Mouse (Mus musculus) forebrain, embryonic 11.5 days (tissue): Measurements from ENCODE around the gene Tedc1. TPM values are rescaled to one million over a fixed set of nuclear protein-coding genes. Genes with fewer than 3 reads are reported as not detected.
A peak's percentile ranks its signal among the peaks of the same experiment; 100 is the strongest.

ENCODE experiments used
- ATAC-seq: fragments of 200-750 bp; cut with Nextera tagmentation; replicated peaks from 2 replicates; pipeline ENCODE4 v1.8.0; 2017; ENCODE audit warnings: moderate TSS enrichment; ENCODE audit not compliant: low FRiP score
- DNase-seq: peaks from one replicate; pipeline ENCODE4 v3.0.0-alpha.2; 2017; ENCODE audit warnings: low spot score
- H3K27ac ChIP-seq: fragments of 300-500 bp; sonication (generic); 2 replicates; pipeline ENCODE4 v1.5.1; 2014; ENCODE audit warnings: low read depth, low read length
- H3K27me3 ChIP-seq: fragments of 300-500 bp; sonication (generic); 2 replicates; pipeline ENCODE4 v1.6.1; 2014; ENCODE audit warnings: mild to moderate bottlenecking, low read length, mixed read lengths; ENCODE audit not compliant: control insufficient read depth, insufficient read depth
- H3K36me3 ChIP-seq: fragments of 300-500 bp; sonication (generic); 2 replicates; pipeline ENCODE4 v1.6.1; 2014; ENCODE audit warnings: mild to moderate bottlenecking, low read length, moderate library complexity, mixed read lengths; ENCODE audit not compliant: control insufficient read depth, insufficient read depth
- H3K4me1 ChIP-seq: fragments of 300-500 bp; sonication (generic); replicated peaks from 2 replicates; pipeline ENCODE4 v1.6.1; 2014; ENCODE audit warnings: low read length, mixed read lengths; ENCODE audit not compliant: control insufficient read depth, insufficient read depth
- H3K4me2 ChIP-seq: fragments of 300-500 bp; sonication (generic); 2 replicates; pipeline ENCODE4 v1.6.1; 2014; ENCODE audit warnings: low read depth, mild to moderate bottlenecking, low read length, moderate library complexity, mixed read lengths; ENCODE audit not compliant: severe bottlenecking
- H3K4me3 ChIP-seq: fragments of 300-500 bp; sonication (generic); 2 replicates; pipeline ENCODE4 v1.5.1; 2014; ENCODE audit warnings: low read depth, low read length
- H3K9ac ChIP-seq: fragments of 300-500 bp; sonication (generic); 2 replicates; pipeline ENCODE4 v1.6.1; 2014; ENCODE audit warnings: low read length
- H3K9me3 ChIP-seq: fragments of 300-500 bp; sonication (generic); 2 replicates; pipeline ENCODE4 v1.6.1; 2016; ENCODE audit warnings: low read length, mixed read lengths; ENCODE audit not compliant: control insufficient read depth
- WGBS: fragments of 180-500 bp; shearing (Covaris S2); extraction: QIAGEN DNeasy Blood & Tissue Kit; methylation state at CpG from one replicate; pipeline ENCODE4 v1.1.7; 2014; 5-methylcytosine and 5-hydroxymethylcytosine counted together
- polyA plus RNA-seq: library from polyadenylated mRNA; unstranded; fragments of >200 nt; fragmentation: Nextera tagmentation; extraction: Ambion mirVana; gene quantifications from 2 replicates; pipeline ENCODE4 v1.2.1, GENCODE M21; 2014

Tedc1 gene
- polyA plus RNA-seq, 1 experiment from 2014 or later: 57.2 TPM

GRCm38 (mm10) chr12:113168031-113168536 lies 11.9 kb downstream of the Tedc1 start:
- Histone ChIP-seq H3K4me2 (no peak overlapping the region), H3K4me1 (no peaks in the 10 kb centered on the region), H3K36me3 (no peaks in the 10 kb centered on the region), H3K27me3 (no peaks in the 10 kb centered on the region), H3K4me3 (no peak overlapping the region), H3K27ac (no peak overlapping the region), H3K9me3 (no peaks in the 10 kb centered on the region), H3K9ac (no peak overlapping the region)
- ATAC-seq: no peak
- WGBS: 89% methylated on average over 9 of the region's 9 CpGs
- DNase-seq: no peak

- Histone ChIP-seq H3K4me2 (no peak overlapping the region), H3K27ac (no peak overlapping the region), H3K27me3 (no peaks in the 10 kb centered on the region), H3K4me1 (no peaks in the 10 kb centered on the region), H3K9ac (no peak overlapping the region), H3K36me3 (no peaks in the 10 kb centered on the region), H3K9me3 (no peaks in the 10 kb centered on the region), H3K4me3 (no peak overlapping the region)
- WGBS: 88% methylated on average over 18 of the region's 18 CpGs
- ATAC-seq (no peak), DNase-seq (no peak)
Measured at GRCm38 (mm10) chr12:113176960-113177725, 20.9 kb downstream of the Tedc1 start.

- H3K4me2 ChIP-seq: no peak overlapping the region
- no peak overlapping the region for H3K9ac ChIP-seq
- no peaks in the 10 kb centered on the region for H3K9me3 ChIP-seq
- ATAC-seq: no peak
- no peaks in the 10 kb centered on the region for H3K36me3 ChIP-seq
- 79% methylated on average over 4 of the region's 4 CpGs for WGBS
- H3K4me3 ChIP-seq: no peak overlapping the region
- H3K27ac ChIP-seq: no peak overlapping the region
- H3K4me1 ChIP-seq: 0 out of 2 replicates have a peak, but pooled peaks cover 2% of the 10 kb centered on the region
- H3K27me3 ChIP-seq: peaks cover 4% of the 10 kb centered on the region; the same call in 1 of the 2 replicates
- no peak for DNase-seq
Measured at GRCm38 (mm10) chr12:113181020-113181419, 24.8 kb downstream of the Tedc1 start.

- ATAC-seq (no peak), DNase-seq (no peak)
- Histone ChIP-seq H3K27ac (no peak overlapping the region), H3K4me1 (peaks cover 13% of the 10 kb centered on the region; the same call in 1 of the 2 replicates), H3K9me3 (no peaks in the 10 kb centered on the region), H3K36me3 (no peaks in the 10 kb centered on the region; the same call in 1 of the 2 replicates), H3K27me3 (peaks cover 6% of the 10 kb centered on the region; the same call in 1 of the 2 replicates), H3K9ac (no peak overlapping the region), H3K4me2 (no peak overlapping the region), H3K4me3 (no peak overlapping the region)
- WGBS: 57% methylated on average over 5 of the region's 5 CpGs
Measured at GRCm38 (mm10) chr12:113184945-113185344, 28.7 kb downstream of the Tedc1 start.

GRCm38 (mm10) chr12:113185442-113186291 lies 29.4 kb downstream of the Tedc1 start, which contains the start of gene Tmem121:
Gene Tmem121 (plus strand): TSS chr12:113185930.
- H3K27me3 ChIP-seq: peaks cover 6% of the 10 kb centered on the region; the same call in 1 of the 2 replicates
- H3K27ac ChIP-seq: no peak within 1 kb of the TSS
- ATAC-seq: peak; percentile 80
- H3K9ac ChIP-seq: peak within 1 kb of the TSS; percentile 81
- H3K4me1 ChIP-seq: peaks cover 13% of the 10 kb centered on the region; the same call in 1 of the 2 replicates
- no peaks in the 10 kb centered on the region for H3K9me3 ChIP-seq
- 1% methylated on average over 51 of the region's 63 CpGs for WGBS
- peak within 1 kb of the TSS; percentile 68 for H3K4me3 ChIP-seq
- peak; percentile 73 for DNase-seq
- peak within 1 kb of the TSS; percentile 95 for H3K4me2 ChIP-seq
- no peaks in the 10 kb centered on the region; the same call in 1 of the 2 replicates for H3K36me3 ChIP-seq

- 31% methylated on average over 12 of the region's 12 CpGs for WGBS
Measured at GRCm38 (mm10) chr12:113186326-113187010, 30.2 kb downstream of the Tedc1 start.

GRCm38 (mm10) chr12:113187011-113187375 lies 30.8 kb downstream of the Tedc1 start:
- no peak for ATAC-seq
- H3K4me1 ChIP-seq: peaks cover 13% of the 10 kb centered on the region; the same call in 1 of the 2 replicates
- no peak overlapping the region for H3K27ac ChIP-seq
- H3K36me3 ChIP-seq: no peaks in the 10 kb centered on the region; the same call in 1 of the 2 replicates
- WGBS: 63% methylated on average over 4 of the region's 4 CpGs
- no peak for DNase-seq
- H3K4me2 ChIP-seq: peak overlapping the region; percentile 95
- peak overlapping the region; percentile 81 for H3K9ac ChIP-seq
- H3K9me3 ChIP-seq: no peaks in the 10 kb centered on the region
- peak overlapping the region; percentile 68 for H3K4me3 ChIP-seq
- H3K27me3 ChIP-seq: peaks cover 6% of the 10 kb centered on the region; the same call in 1 of the 2 replicates

More at GRCm38 (mm10) chr12:113186326-113187010, 30.2 kb downstream of the Tedc1 start:
- peak overlapping the region; percentile 95 for H3K4me2 ChIP-seq
- H3K27me3 ChIP-seq: peaks cover 6% of the 10 kb centered on the region; the same call in 1 of the 2 replicates
- no peak overlapping the region for H3K27ac ChIP-seq
- DNase-seq (no peak), ATAC-seq (no peak)
- H3K9me3 ChIP-seq: no peaks in the 10 kb centered on the region
- H3K4me1 ChIP-seq: peaks cover 13% of the 10 kb centered on the region; the same call in 1 of the 2 replicates
- no peaks in the 10 kb centered on the region; the same call in 1 of the 2 replicates for H3K36me3 ChIP-seq
- H3K9ac ChIP-seq: peak overlapping the region; percentile 81
- peak overlapping the region; percentile 68 for H3K4me3 ChIP-seq
